Mouse (Mus musculus): ENCODE results near the gene Vmn1r201.

The Vmn1r201 gene

GRCm38 (mm10) chr13:22471623-22472022 lies at the start of gene Vmn1r201:
Vmn1r201 (plus strand) TSS chr13:22471923.
- no peak for DNase-seq (ENCODE audit: low read depth, low spot score)

- DNase-seq (ENCODE audit: low read depth, low spot score), result no peak
Measured at GRCm38 (mm10) chr13:22455145-22455544, 16.6 kb upstream of the Vmn1r201 start.

GRCm38 (mm10) chr13:22502431-22502830 lies 30.7 kb downstream of the Vmn1r201 start:
- no peak for DNase-seq (ENCODE audit: low read depth, low spot score)

GRCm38 (mm10) chr13:22505281-22505680 lies 33.6 kb downstream of the Vmn1r201 start, which contains the start of gene Vmn1r202:
Vmn1r202 (minus strand) TSS chr13:22505381.
- DNase-seq (ENCODE audit: low read depth, low spot score), result no peak

- DNase-seq (ENCODE audit: low read depth, low spot score), result no peak
Measured at GRCm38 (mm10) chr13:22517814-22518213, 46.1 kb downstream of the Vmn1r201 start, which contains the start of gene Vmn1r203. Vmn1r203 (plus strand) TSS chr13:22518114.

Measured in CD4-positive helper T cell, adult 2 months (primary cell).